Mouse (Mus musculus): ENCODE data around the gene Hyal1. TPM values are rescaled to one million over a fixed set of nuclear protein-coding genes. Genes with fewer than 3 reads are reported as not detected.

Gene Hyal1
- polyA plus RNA-seq, 1 experiment, result 3.3 TPM

DNA sequence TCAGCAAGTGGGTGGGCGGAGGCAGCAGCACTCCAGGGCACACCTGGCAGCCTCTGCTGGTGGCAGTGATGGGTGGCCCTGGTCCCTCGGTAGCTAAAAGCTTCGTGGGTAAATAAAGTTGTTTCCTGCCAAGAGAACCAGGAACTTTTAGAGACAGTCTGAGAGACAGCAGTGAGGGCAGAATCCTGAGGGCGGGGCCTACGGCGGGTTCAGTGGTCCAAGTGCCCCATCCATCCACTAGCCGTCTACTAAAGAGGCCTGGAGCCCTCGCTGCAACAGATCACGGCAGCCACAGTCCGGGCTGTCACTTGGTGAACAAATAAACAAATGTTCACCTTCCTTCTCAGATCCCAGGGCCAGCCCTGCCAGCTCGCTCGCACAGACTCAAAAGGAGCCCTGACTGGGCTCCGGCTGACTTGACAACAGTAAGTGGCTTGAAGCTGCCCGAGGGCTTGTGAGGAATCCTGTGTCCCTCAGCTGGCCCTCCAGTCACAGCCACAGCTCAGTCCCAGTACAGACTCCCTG lies 53.2 kb downstream of the Hyal1 start:
- Histone ChIP-seq H3K27me3 (ENCODE audit: control insufficient read depth, insufficient read depth, insufficient read length) (no peaks in the 10 kb centered on the region), H3K4me3 (no peak overlapping the region), H3ac (ENCODE audit: control insufficient read depth, insufficient read length) (no peak overlapping the region), H3K36me3 (ENCODE audit: control insufficient read depth, insufficient read depth) (no peaks in the 10 kb centered on the region), H3K79me2 (ENCODE audit: control insufficient read depth, insufficient read depth) (peaks cover 91% of the 10 kb centered on the region), H3K4me2 (ENCODE audit: low read depth) (peak overlapping the region; percentile 18)
- no peak for TF ChIP-seq MYOD1 (IDR thresholded peaks at IDR 0.05; ENCODE audit: control insufficient read depth in 1 of 3, insufficient read length in 2 of 3, low read depth in 2 of 3)
- no peak for TF ChIP-seq MYOG (IDR thresholded peaks at IDR 0.05; ENCODE audit: control insufficient read depth in 1 of 3, insufficient read depth in 1 of 3, insufficient read length in 2 of 3, low read depth in 2 of 3)
- TF ChIP-seq TCF12 (IDR thresholded peaks at IDR 0.05; ENCODE audit: insufficient read depth, poor library complexity, severe bottlenecking), result no peak
- no peak for TF ChIP-seq REST (IDR thresholded peaks at IDR 0.05; ENCODE audit: insufficient read depth, insufficient read length)
- TF ChIP-seq POLR2A (IDR thresholded peaks at IDR 0.05; ENCODE audit: insufficient read length, low read depth), result no peak
- no peak for TF ChIP-seq POLR2AphosphoS2 (IDR thresholded peaks at IDR 0.05; ENCODE audit: insufficient read length, low read depth)
- no peak for TF ChIP-seq CEBPB (IDR thresholded peaks at IDR 0.05; ENCODE audit: insufficient read depth, poor library complexity, severe bottlenecking)
- no peak for TF ChIP-seq SRF (IDR thresholded peaks at IDR 0.05; ENCODE audit: control insufficient read depth, insufficient read length, low read depth)
- no peak for TF ChIP-seq MAX (IDR thresholded peaks at IDR 0.05; ENCODE audit: low read depth)
- TF ChIP-seq USF1 (IDR thresholded peaks at IDR 0.05; ENCODE audit: low read depth), result no peak
- TF ChIP-seq E2F4 (IDR thresholded peaks at IDR 0.05; ENCODE audit: insufficient read depth), result no peak
- TF ChIP-seq TCF3 (IDR thresholded peaks at IDR 0.05; ENCODE audit: insufficient read length, low read depth), result no peak

- TF ChIP-seq MAX (IDR thresholded peaks at IDR 0.05; ENCODE audit: low read depth), result no peak
- no peak for TF ChIP-seq REST (IDR thresholded peaks at IDR 0.05; ENCODE audit: insufficient read depth, insufficient read length)
- TF ChIP-seq USF1 (IDR thresholded peaks at IDR 0.05; ENCODE audit: low read depth), result no peak
- no peak for TF ChIP-seq TCF3 (IDR thresholded peaks at IDR 0.05; ENCODE audit: insufficient read length, low read depth)
- TF ChIP-seq CEBPB (IDR thresholded peaks at IDR 0.05; ENCODE audit: insufficient read depth, poor library complexity, severe bottlenecking), result no peak
- no peak for TF ChIP-seq TCF12 (IDR thresholded peaks at IDR 0.05; ENCODE audit: insufficient read depth, poor library complexity, severe bottlenecking)
- no peak for TF ChIP-seq E2F4 (IDR thresholded peaks at IDR 0.05; ENCODE audit: insufficient read depth)
- TF ChIP-seq MYOG (IDR thresholded peaks at IDR 0.05; ENCODE audit: control insufficient read depth in 1 of 3, insufficient read depth in 1 of 3, insufficient read length in 2 of 3, low read depth in 2 of 3), result no peak
- no peak for TF ChIP-seq SRF (IDR thresholded peaks at IDR 0.05; ENCODE audit: control insufficient read depth, insufficient read length, low read depth)
- TF ChIP-seq MYOD1 (IDR thresholded peaks at IDR 0.05; ENCODE audit: control insufficient read depth in 1 of 3, insufficient read length in 2 of 3, low read depth in 2 of 3), result no peak
- TF ChIP-seq POLR2A (IDR thresholded peaks at IDR 0.05; ENCODE audit: insufficient read length, low read depth), result no peak
- no peak for TF ChIP-seq POLR2AphosphoS2 (IDR thresholded peaks at IDR 0.05; ENCODE audit: insufficient read length, low read depth)
- no peak overlapping the region for H3K4me3 ChIP-seq
- peak overlapping the region; percentile 18 for H3K4me2 ChIP-seq (ENCODE audit: low read depth)
- H3ac ChIP-seq (ENCODE audit: control insufficient read depth, insufficient read length), result no peak overlapping the region
- no peaks in the 10 kb centered on the region for H3K36me3 ChIP-seq (ENCODE audit: control insufficient read depth, insufficient read depth)
- H3K79me2 ChIP-seq (ENCODE audit: control insufficient read depth, insufficient read depth), result peaks cover 86% of the 10 kb centered on the region
- no peaks in the 10 kb centered on the region for H3K27me3 ChIP-seq (ENCODE audit: control insufficient read depth, insufficient read depth, insufficient read length)
Observed at GRCm38 (mm10) chr9:107630576-107630975, 53.8 kb downstream of the Hyal1 start.

Other genes with a start within 250 kb of the Hyal1 start
- 17.7 TPM for gene Hemk1, start 238.6 kb upstream of the Hyal1 start, polyA plus RNA-seq (2012; fragmentation: generic; extraction: Trizol)
- 0.38 TPM for gene 6430571L13Rik, start 236.3 kb upstream of the Hyal1 start, polyA plus RNA-seq (2012; fragmentation: generic; extraction: Trizol)
- gene Cacna2d2, start 177.3 kb upstream of the Hyal1 start, polyA plus RNA-seq (2012; fragmentation: generic; extraction: Trizol), result 0.50 TPM
- gene Tmem115, start 43.0 kb upstream of the Hyal1 start, polyA plus RNA-seq (2012; fragmentation: generic; extraction: Trizol), result 43.4 TPM
- 18.8 TPM for gene Cyb561d2, start 34.7 kb upstream of the Hyal1 start, polyA plus RNA-seq (2012; fragmentation: generic; extraction: Trizol)
- 24.6 TPM for gene Nprl2, start 34.7 kb upstream of the Hyal1 start, polyA plus RNA-seq (2012; fragmentation: generic; extraction: Trizol)
- 0.52 TPM for gene Zmynd10, start 29.6 kb upstream of the Hyal1 start, polyA plus RNA-seq (2012; fragmentation: generic; extraction: Trizol)
- gene Rassf1, start 25.4 kb upstream of the Hyal1 start, polyA plus RNA-seq (2012; fragmentation: generic; extraction: Trizol), result 59.3 TPM
- gene Tusc2, start 13.7 kb upstream of the Hyal1 start, polyA plus RNA-seq (2012; fragmentation: generic; extraction: Trizol), result 25.0 TPM
- gene Hyal2, start 9.0 kb upstream of the Hyal1 start, polyA plus RNA-seq (2012; fragmentation: generic; extraction: Trizol), result 34.2 TPM
- 13.8 TPM for gene Naa80, start 2.0 kb downstream of the Hyal1 start, polyA plus RNA-seq (2012; fragmentation: generic; extraction: Trizol)
- 0.43 TPM for gene Hyal3, start 3.9 kb downstream of the Hyal1 start, polyA plus RNA-seq (2012; fragmentation: generic; extraction: Trizol)
- gene Ifrd2, start 10.7 kb downstream of the Hyal1 start, polyA plus RNA-seq (2012; fragmentation: generic; extraction: Trizol), result 29.4 TPM
- gene Sema3b, start 32.3 kb downstream of the Hyal1 start, polyA plus RNA-seq (2012; fragmentation: generic; extraction: Trizol), result 59.9 TPM
- 499 TPM for gene Gnai2, start 58.4 kb downstream of the Hyal1 start, polyA plus RNA-seq (2012; fragmentation: generic; extraction: Trizol)
- 0.06 TPM for gene Slc38a3, start 92.6 kb downstream of the Hyal1 start, polyA plus RNA-seq (2012; fragmentation: generic; extraction: Trizol)
- gene Gnat1, start 102.8 kb downstream of the Hyal1 start, polyA plus RNA-seq (2012; fragmentation: generic; extraction: Trizol), result not detected
- gene Sema3f, start 133.5 kb downstream of the Hyal1 start, polyA plus RNA-seq (2012; fragmentation: generic; extraction: Trizol), result 1.4 TPM
- gene Rbm5, start 194.1 kb downstream of the Hyal1 start, polyA plus RNA-seq (2012; fragmentation: generic; extraction: Trizol), result 37.6 TPM